Mouse (Mus musculus): ENCODE measurements around the gene Hoxb7.

Gene Hoxb7

GRCm38 (mm10) chr11:96284774-96285734 lies 1.4 kb upstream of the Hoxb7 start:
- no peak for DNase-seq (ENCODE audit: low spot score in 2 of 2)

DNA sequence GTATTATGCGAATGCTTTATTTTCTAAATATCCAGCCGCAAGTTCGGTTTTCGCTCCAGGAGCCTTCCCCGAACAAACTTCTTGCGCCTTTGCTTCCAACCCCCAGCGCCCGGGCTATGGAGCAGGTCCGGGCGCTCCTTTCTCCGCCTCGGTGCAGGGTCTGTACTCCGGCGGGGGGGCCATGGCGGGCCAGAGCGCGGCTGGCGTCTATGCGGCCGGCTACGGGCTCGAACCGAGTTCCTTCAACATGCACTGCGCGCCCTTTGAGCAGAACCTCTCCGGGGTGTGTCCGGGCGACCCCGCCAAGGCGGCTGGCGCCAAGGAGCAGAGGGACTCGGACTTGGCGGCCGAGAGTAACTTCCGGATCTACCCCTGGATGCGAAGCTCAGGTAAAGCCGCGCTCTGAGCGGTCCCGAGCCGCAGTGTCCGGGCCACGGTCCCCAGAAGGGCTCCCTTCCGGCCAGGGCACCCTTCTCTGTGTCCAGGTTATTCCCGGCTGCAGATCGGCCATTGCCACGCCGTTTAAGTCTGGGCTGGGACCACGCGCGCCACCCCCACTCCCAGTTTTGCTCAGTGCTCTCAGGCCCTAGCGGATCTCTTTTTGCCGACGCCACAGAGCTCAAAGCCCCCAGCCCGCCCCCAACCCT lies 439 bp downstream of the Hoxb7 start:
- no peak for DNase-seq (ENCODE audit: low spot score in 2 of 2)

DNA sequence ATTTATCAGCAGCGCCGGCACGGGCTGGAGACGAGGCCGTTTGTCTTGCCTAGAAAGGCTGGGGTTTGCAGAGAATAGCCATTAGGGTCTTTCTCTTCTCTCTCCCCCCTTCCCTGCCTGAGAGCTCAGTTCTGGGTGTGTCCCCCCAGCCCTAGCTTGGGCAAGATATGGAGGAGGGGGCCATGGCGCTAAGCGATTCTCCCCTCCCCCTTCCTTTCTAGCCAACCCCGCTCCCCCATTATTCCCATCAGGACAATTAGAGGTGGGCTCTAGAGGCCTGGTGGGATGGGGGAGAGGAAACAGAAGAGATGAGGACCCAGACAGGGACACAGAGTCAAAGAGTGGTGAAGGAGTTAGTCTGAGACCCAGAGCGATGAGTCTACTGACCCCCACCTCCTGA lies 988 bp downstream of the Hoxb7 start:
- no peak for DNase-seq (ENCODE audit: low spot score in 2 of 2)

DNA sequence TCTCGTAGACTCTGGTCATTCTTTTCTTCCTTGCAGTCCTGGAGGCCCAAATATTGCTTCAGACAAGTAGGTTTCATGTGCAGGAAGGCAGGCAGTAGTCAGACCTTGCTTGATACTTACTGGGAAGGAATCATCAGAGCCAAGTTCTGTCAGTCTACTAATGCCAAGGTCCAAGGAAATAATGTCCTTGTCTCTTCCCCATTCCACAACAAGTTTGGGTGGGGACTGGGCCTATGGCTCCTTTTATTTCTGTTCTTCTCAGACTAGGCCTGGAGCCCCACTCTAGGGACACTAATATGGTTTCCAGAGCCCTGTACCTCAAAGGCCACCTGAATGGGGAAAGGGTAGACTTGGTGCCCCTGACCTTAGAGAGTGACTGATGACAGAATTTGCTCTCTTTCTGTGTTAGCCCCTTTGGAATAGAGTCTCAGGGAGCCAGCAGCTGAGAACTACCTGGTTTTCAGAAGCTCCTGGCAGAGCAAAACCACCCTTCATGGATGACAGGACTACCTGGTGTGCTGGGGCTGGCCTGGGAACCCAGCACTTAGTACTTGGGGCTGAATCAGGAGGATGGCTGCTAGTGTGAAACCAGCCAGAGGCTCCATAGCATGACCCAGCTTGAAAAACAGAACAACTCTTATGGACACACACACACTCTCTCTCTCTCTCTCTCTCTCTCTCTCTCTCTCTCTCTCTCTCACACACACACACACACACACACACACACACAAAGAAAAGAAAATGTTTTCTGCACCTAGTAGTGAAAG lies 2.2 kb downstream of the Hoxb7 start:
- DNase-seq (ENCODE audit: low spot score in 2 of 2) = no peak

DNA sequence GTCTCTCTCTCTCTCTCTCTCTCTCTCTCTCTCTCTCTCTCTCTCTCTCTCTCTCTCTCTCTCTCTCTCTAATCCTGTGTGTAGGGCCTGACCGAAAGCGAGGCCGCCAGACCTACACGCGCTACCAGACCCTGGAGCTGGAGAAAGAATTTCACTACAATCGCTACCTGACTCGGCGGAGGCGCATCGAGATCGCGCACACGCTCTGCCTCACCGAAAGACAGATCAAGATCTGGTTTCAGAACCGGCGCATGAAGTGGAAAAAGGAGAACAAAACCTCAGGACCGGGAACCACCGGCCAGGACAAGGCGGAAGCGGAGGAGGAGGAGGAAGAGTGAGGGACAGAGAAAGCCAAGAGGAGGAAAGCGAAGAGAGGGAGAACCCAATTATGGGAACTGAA lies 2.9 kb downstream of the Hoxb7 start:
- no peak for DNase-seq (ENCODE audit: low spot score in 2 of 2)

DNA sequence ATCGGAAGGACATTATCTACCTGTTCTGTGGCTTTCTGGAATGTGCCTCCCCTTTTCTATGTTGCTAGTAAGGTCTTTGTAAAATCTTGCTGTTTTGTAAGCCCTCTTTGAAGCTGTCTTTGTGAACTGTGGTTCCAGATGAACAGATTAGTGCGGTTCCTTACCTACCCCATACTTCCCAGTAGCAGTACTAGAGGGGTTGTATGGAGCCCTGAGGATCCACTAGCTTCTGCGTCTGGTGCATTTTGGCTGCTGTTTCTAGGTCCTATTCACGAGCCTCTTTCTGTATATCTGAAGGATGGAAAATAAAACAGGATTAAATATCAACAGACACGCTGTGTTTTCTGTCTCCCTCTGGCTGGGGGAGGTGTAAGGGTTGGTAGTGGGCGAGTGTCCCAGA lies 3.4 kb downstream of the Hoxb7 start:
- DNase-seq (ENCODE audit: low spot score in 2 of 2) = no peak

GRCm38 (mm10) chr11:96290705-96291355 lies 4.4 kb downstream of the Hoxb7 start:
- DNase-seq (ENCODE audit: low spot score in 2 of 2) = no peak

GRCm38 (mm10) chr11:96291681-96292564 lies 5.5 kb downstream of the Hoxb7 start, which contains the start of gene Hoxb6:
Hoxb6 (plus strand) TSS chr11:96292476.
- DNase-seq (ENCODE audit: low spot score in 2 of 2) = no peak

- no peak for DNase-seq (ENCODE audit: low spot score in 2 of 2)
Observed at GRCm38 (mm10) chr11:96292565-96293301, 6.3 kb downstream of the Hoxb7 start.

GRCm38 (mm10) chr11:96293302-96293921 lies 7.0 kb downstream of the Hoxb7 start:
- no peak for DNase-seq (ENCODE audit: low spot score in 2 of 2)

DNA sequence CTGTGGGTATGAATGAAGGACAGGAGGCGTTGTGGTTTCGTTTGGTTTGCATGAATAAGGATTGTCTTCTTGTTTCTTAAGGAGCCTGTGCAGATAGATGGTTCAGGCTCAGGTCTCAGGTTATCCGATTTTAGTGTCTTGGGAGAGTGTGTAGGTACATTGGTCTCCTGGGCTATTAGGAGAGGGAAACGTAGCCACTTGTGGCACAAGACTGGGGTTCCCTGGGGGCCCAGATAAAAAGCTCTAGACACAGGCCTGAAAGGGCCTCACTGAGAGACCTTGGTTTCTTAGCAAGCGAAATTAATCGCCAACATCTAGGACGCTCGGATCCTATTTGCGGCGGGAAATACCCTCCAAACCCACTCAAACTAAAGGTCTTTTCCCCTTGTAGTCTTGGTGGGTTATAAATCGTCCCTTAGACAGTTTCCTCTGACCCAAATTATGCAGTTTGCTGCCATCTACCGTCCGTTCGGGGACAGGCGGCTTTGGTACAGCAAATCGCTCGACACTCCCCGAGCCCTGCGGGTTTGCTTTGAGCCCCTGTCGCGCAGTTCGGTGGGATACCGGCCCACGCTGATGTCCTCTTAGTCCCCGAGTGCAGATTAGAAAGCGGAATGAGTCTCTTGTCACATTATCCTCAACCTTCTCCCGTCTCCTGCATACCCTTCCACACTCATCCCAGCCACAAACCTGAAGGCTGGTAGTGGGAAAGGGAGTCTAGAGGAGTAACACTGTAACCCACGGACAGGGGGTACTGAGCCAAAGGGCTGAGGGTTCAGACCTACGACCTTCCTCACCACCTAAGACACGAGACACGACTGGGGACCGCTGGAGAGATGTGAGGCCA lies 8.0 kb downstream of the Hoxb7 start:
- DNase-seq (ENCODE audit: low spot score in 2 of 2) = peak; percentile 52 to 81

DNA sequence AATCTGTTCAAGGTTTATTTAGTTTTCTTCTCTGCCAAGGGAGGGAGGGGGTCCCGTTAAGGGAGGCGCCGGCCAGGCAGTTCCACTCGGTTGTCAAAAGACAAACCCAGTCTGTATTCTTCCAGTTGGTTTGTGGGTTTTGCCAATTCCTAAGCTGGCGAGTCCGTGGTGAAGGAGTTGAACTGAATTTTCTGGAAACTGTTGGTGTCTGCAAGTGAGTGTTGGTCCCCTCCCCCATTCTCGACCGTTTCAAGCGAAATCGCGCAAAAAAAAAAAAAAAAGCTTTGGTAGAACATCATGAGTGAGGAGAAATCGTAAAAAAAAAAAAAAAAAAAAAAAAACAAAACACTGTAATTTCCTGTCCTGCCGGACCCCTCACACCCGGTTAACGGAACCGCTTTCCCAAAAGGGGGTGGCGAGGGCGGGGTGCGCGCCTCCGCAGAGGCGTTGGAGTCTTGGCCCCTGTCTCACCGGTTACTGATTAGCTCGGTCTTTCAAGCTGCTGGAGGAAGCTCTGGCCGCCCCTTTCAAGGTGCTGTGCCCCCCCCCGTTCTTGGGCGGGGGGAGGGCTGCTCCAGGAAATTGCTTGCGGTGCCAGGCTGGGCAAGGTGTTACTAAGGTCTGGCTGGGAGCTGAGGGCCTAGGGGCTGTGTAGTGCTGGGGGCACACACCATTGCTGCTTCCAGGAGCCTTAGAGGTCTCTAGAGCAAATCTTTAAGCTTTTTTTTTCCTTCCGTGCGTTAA lies 8.8 kb downstream of the Hoxb7 start:
- no peak for DNase-seq (ENCODE audit: low spot score in 2 of 2)

DNA sequence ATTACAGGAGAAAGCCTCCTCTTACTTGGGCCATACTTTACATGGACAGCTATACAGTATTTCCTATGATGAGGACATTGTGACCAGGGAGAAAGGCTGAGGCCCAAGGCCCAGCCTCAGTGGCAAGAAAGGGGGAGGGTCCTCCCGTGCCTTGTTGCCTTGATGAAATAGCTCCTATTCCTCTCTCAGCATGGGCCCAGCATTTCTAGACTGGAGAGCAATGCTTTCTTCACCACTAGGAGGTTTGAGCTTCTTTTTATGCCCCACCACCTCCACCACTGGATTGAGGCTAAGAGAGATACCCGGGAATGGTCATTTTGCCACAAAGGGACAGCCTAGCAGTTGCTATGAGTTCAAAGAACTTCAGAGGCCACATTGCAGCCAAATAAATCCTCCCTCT lies 10.6 kb downstream of the Hoxb7 start:
- DNase-seq (ENCODE audit: low spot score in 2 of 2) = no peak

- DNase-seq (ENCODE audit: low spot score in 2 of 2) = no peak
Observed at GRCm38 (mm10) chr11:96297428-96297827, 11.0 kb downstream of the Hoxb7 start.

- DNase-seq (ENCODE audit: low spot score in 2 of 2) = no peak
Observed at GRCm38 (mm10) chr11:96297968-96298635, 11.7 kb downstream of the Hoxb7 start.

DNA sequence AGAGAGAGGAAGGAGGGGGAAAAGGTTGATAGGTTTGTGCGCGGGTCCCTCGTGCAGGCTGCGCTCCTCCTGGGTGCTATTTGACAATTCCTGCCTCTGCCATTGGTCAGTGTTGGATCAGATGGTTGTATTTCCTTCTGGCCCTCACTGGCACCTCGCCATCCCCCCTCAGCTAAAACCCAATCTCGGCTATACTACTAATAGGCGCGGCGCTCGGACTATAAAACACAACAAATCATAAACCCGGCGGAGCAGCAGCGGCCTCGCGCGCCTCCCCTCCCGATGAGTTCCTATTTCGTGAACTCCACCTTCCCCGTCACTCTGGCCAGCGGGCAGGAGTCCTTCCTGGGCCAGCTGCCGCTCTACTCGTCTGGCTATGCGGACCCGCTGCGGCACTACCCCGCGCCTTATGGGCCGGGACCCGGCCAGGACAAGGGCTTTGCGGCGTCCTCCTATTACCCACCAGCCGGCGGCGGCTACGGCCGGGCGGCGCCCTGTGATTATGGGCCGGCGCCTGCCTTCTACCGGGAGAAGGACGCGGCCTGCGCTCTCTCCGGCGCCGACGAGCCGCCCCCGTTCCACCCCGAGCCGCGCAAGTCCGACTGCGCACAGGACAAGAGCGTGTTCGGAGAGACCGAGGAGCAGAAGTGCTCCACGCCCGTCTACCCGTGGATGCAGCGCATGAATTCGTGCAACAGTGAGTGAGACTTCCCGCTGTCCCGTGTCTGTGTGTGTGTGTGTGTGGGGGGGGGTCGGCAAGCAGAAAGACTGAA lies 12.7 kb downstream of the Hoxb7 start:
- DNase-seq (ENCODE audit: low spot score in 2 of 2) = no peak

GRCm38 (mm10) chr11:96299781-96300180 lies 13.4 kb downstream of the Hoxb7 start:
- DNase-seq (ENCODE audit: low spot score in 2 of 2) = no peak
